Mouse (Mus musculus) cerebellum, adult 2 months (tissue): ENCODE measurements around the gene Gstt4.
A peak's percentile ranks its signal among the peaks of the same experiment; 100 is the strongest.

Source experiments
- CTCF ChIP-seq: fragments of 200-500 bp; IDR thresholded peaks from 2 replicates; pipeline ENCODE4 v1.5.1; 2011; ENCODE audit warnings: low read depth, mild to moderate bottlenecking, control low read depth, low read length, moderate library complexity, borderline replicate concordance; ENCODE audit not compliant: insufficient read depth
- POLR2A ChIP-seq: fragments of 200-500 bp; IDR thresholded peaks from 2 replicates; pipeline ENCODE4 v1.6.1; 2011; ENCODE audit warnings: low read length, control low read depth, borderline replicate concordance; ENCODE audit not compliant: insufficient read depth

DNA sequence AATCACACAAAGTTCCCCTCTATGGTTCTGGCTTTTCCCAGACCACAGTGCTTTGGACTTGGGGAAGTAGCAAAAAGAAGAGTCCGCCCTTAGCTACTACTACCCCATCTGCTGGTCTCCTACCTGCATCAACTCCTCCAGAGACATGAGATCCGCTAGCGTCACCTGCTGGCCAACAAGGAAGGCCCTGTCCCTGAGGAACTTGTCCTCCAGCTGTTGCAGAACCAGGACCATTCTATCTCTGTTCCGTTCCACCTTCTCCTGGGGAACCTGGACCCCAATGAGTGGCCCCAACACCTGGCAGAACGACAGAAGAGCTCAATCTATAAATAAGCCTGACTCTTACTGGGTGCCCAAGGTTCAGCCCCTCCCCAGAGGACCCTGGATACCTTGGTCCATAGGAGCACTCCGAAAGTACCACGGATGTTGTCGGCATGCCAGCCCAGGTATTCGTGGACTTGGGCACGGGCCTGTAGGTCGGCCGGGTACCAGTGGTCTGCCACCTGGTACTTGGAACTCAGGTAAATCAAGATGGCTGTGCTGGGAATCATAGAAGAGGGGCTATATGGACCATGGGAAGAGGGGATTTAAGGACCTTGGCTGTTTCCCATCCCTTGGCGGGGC lies 10.0 kb upstream of the Gstt4 start:
- TF ChIP-seq POLR2A (no peak), CTCF (peak; percentile 82)
